Mouse (Mus musculus) liver, embryonic 16.5 days (tissue): Measurements from ENCODE around the gene Zfp146. TPM values are rescaled to one million over a fixed set of nuclear protein-coding genes. Genes with fewer than 3 reads are reported as not detected.
"Not testable (repeated sequence)": the region's sequence is repeated elsewhere in the genome, so short reads cannot be mapped to it uniquely, and the experiment has no call there.

Experiments used
- ATAC-seq: fragments of 200-750 bp; cut with Nextera tagmentation; 2 replicates; pipeline ENCODE4 v1.8.0; 2017; ENCODE audit warnings: low read depth, mild to moderate bottlenecking, moderate number of reproducible peaks, moderate library complexity
- H3K27ac ChIP-seq: fragments of 300-500 bp; sonication (generic); 2 replicates; pipeline ENCODE4 v1.5.1; 2014; ENCODE audit warnings: mild to moderate bottlenecking, low read length
- H3K27me3 ChIP-seq: fragments of 300-500 bp; sonication (generic); 2 replicates; pipeline ENCODE4 v1.6.1; 2014; ENCODE audit warnings: low read depth, low read length, mixed read lengths; ENCODE audit not compliant: control insufficient read depth, insufficient read depth
- H3K36me3 ChIP-seq: fragments of 300-500 bp; sonication (generic); 2 replicates; pipeline ENCODE4 v1.6.1; 2014; ENCODE audit warnings: mild to moderate bottlenecking; ENCODE audit not compliant: control insufficient read depth, insufficient read depth
- H3K4me1 ChIP-seq: fragments of 300-500 bp; sonication (generic); 2 replicates; pipeline ENCODE4 v1.6.1; 2014; ENCODE audit warnings: low read depth, low read length, mixed read lengths; ENCODE audit not compliant: control insufficient read depth
- H3K4me2 ChIP-seq: fragments of 300-500 bp; sonication (generic); 2 replicates; pipeline ENCODE4 v1.6.1; 2014; ENCODE audit warnings: low read depth, low read length, mixed read lengths
- H3K4me3 ChIP-seq: fragments of 300-500 bp; sonication (generic); 2 replicates; pipeline ENCODE4 v1.5.1; 2014; ENCODE audit warnings: low read depth, mild to moderate bottlenecking, low read length
- H3K9ac ChIP-seq: fragments of 300-500 bp; sonication (generic); 2 replicates; pipeline ENCODE4 v1.6.1; 2014; ENCODE audit warnings: low read depth, low read length
- H3K9me3 ChIP-seq: fragments of 300-500 bp; sonication (generic); replicated peaks from 2 replicates; pipeline ENCODE4 v1.6.1; 2016; ENCODE audit warnings: low read length; ENCODE audit not compliant: control insufficient read depth
- WGBS: fragments of 180-500 bp; shearing (Covaris S2); extraction: QIAGEN DNeasy Blood & Tissue Kit; methylation state at CpG from one replicate; pipeline ENCODE4 v1.1.7; 2014; ENCODE audit not compliant: insufficient replicate concordance; 5-methylcytosine and 5-hydroxymethylcytosine counted together
- polyA plus RNA-seq: library from polyadenylated mRNA; unstranded; fragments of >200 nt; fragmentation: Nextera tagmentation; extraction: Ambion mirVana; gene quantifications from 2 replicates; pipeline ENCODE4 v1.2.1, GENCODE M21; 2015

Gene Zfp146
- polyA plus RNA-seq, 1 experiment from 2014 or later = 3.7 TPM

DNA sequence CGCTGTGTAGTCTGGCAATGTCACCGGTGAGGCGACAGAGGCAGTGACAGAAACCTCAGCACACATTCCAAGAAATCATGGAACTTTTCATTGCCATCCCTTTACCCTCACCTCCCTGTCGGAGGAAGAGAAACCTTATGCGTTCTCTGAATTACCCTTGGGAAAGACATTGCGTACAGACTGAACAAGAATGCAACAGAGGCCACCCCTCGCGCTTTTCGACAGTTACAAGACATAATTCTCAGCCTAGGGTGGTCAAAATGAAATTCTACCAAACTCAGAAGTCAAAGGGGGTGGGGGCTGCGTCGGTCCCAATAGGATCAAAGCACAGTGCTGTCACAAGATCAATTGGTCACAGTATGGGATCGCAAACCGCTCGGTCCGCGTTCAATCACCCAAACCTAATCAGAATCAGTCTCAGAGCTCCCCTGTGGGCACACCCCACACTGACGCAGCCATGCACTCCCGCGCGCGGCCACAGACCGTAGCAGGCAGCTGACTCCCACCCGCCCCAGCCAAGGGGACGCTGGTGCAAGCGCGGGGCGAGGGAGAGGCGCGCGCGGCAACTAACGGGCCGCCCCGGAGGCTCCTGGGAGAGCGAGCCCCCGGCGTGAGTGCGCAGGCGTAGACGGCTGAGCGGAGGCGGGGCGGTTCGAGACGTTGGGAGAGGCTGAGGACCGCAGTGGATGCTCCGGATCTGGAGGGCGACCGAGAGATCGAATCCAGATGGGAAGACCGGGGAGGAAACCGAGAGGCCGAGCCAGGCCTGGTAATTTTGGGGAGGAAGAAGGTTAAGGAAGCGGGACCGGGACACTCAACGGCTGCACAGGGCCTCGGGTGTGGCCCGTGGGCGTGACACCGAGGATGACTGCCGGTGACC lies 48.0 kb downstream of the Zfp146 start, which contains the start of gene Zfp382:
Gene Zfp382, plus strand, starts transcription at position 635 of the 880 bp plus-strand sequence.
- peak within 1 kb of the TSS; percentile 80 for H3K4me3 ChIP-seq
- ATAC-seq = peak; percentile 97
- H3K27ac ChIP-seq = peak within 1 kb of the TSS; percentile 68
- under 1% methylated on average over 61 of the region's 61 CpGs for WGBS
- peaks cover 4% of the 10 kb centered on the region for H3K4me1 ChIP-seq
- H3K36me3 ChIP-seq = no peaks in the 10 kb centered on the region
- H3K27me3 ChIP-seq = no peaks in the 10 kb centered on the region
- peak within 1 kb of the TSS; percentile 98 for H3K4me2 ChIP-seq
- H3K9ac ChIP-seq = peak within 1 kb of the TSS; percentile 69
- no peaks in the 10 kb centered on the region; the same call in 1 of the 2 replicates for H3K9me3 ChIP-seq

DNA sequence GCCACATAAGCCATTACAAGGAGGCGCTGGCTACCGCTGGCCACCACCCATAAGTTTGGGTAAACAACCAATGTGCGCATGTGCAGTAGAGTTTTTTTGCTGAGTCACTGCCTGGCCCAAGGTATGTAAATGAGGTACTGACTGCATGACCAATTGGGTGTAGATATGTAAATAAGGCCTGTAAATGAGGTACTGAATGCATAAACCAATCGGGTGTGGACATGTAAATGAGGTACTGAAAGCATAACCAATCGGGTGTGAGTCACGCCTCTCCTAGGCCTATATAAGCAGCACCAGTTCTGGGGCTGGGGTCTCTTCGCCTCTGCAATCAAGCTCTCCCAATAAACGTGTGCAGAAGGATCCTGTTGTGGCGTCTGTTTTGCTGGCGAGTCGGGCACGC lies 51.6 kb downstream of the Zfp146 start:
- not testable (repeated sequence) for H3K9ac ChIP-seq, ATAC-seq, H3K9me3 ChIP-seq, H3K27ac ChIP-seq, H3K36me3 ChIP-seq, H3K4me3 ChIP-seq, H3K4me2 ChIP-seq, H3K27me3 ChIP-seq, H3K4me1 ChIP-seq
- WGBS = 80% methylated on average over 12 of the region's 12 CpGs

DNA sequence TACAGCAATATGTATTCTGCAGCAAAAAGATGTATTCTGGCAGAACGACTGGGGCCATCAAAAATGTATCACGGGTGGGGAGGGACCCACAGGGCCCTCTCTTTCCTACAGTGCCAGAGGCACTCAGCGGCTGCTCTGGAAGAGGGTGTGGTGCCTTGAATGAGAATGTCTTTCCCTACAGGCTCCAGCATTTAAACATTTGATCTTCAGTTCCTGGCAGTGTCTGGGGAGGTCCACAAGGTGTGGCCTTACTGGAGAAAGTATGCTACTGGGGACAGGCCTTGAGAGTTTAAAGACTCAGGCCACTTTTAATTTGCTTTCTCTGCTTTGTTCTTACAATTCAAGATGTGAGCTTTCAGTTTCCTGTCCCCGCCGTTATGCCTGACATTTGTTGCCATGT lies 53.5 kb downstream of the Zfp146 start:
- no peak for ATAC-seq
- Histone ChIP-seq H3K9me3 (peaks cover 5% of the 10 kb centered on the region; the same call in 1 of the 2 replicates), H3K36me3 (no peaks in the 10 kb centered on the region), H3K4me1 (peaks cover 1% of the 10 kb centered on the region), H3K27me3 (no peaks in the 10 kb centered on the region), H3K4me3 (no peak overlapping the region), H3K4me2 (no peak overlapping the region), H3K9ac (no peak overlapping the region), H3K27ac (no peak overlapping the region)
- WGBS = 76% methylated on average over 5 of the region's 5 CpGs

Other genes with a start within 250 kb of the Zfp146 start
- gene Zfp74, start 215.7 kb downstream of the Zfp146 start, polyA plus RNA-seq = 1.3 and 1.5 TPM in 2 replicates
- 8.1 and 8.2 TPM in 2 replicates for gene Zfp568, start 185.8 kb downstream of the Zfp146 start, polyA plus RNA-seq
- 0.28 and 0.34 TPM in 2 replicates for gene Zfp14, start 118.4 kb downstream of the Zfp146 start, polyA plus RNA-seq
- 1.2 TPM in 2 replicates for gene Zfp82, start 96.8 kb downstream of the Zfp146 start, polyA plus RNA-seq
- not detected in 2 replicates for gene Gm26920, start 79.3 kb downstream of the Zfp146 start, polyA plus RNA-seq
- gene Zfp566, start 79.2 kb downstream of the Zfp146 start, polyA plus RNA-seq = 1.0 and 1.4 TPM in 2 replicates
- gene Zfp260, start 75.0 kb downstream of the Zfp146 start, polyA plus RNA-seq = 14.4 and 14.7 TPM in 2 replicates
- gene Zfp382, start 47.8 kb downstream of the Zfp146 start, polyA plus RNA-seq = 1.0 and 1.4 TPM in 2 replicates
- 6.6 and 9.1 TPM in 2 replicates for gene Cox7a1, start 14.4 kb upstream of the Zfp146 start, polyA plus RNA-seq
- 29.6 and 30.7 TPM in 2 replicates for gene Capns1, start 29.1 kb upstream of the Zfp146 start, polyA plus RNA-seq
- 36.5 and 39.4 TPM in 2 replicates for gene Polr2i, start 62.2 kb upstream of the Zfp146 start, polyA plus RNA-seq
- gene Tbcb, start 62.5 kb upstream of the Zfp146 start, polyA plus RNA-seq = 34.4 and 37.8 TPM in 2 replicates
- not detected in 2 replicates for gene Ovol3, start 66.0 kb upstream of the Zfp146 start, polyA plus RNA-seq
- gene Thap8, start 110.3 kb upstream of the Zfp146 start, polyA plus RNA-seq = 0.11 and 0.19 TPM in 2 replicates
- 6.5 and 7.5 TPM in 2 replicates for gene Wdr62, start 110.7 kb upstream of the Zfp146 start, polyA plus RNA-seq
- gene Clip3, start 122.0 kb upstream of the Zfp146 start, polyA plus RNA-seq = 0.50 and 0.90 TPM in 2 replicates
- gene Alkbh6, start 139.0 kb upstream of the Zfp146 start, polyA plus RNA-seq = 15.8 and 18.0 TPM in 2 replicates
- gene Syne4, start 145.1 kb upstream of the Zfp146 start, polyA plus RNA-seq = 17.0 and 22.4 TPM in 2 replicates
- 0.30 and 0.88 TPM in 2 replicates for gene E130208F15Rik, start 152.0 kb upstream of the Zfp146 start, polyA plus RNA-seq
- 4.3 and 4.6 TPM in 2 replicates for gene Sdhaf1, start 154.1 kb upstream of the Zfp146 start, polyA plus RNA-seq
- 2.0 and 2.1 TPM in 2 replicates for gene Lrfn3, start 193.0 kb upstream of the Zfp146 start, polyA plus RNA-seq
- 150 and 154 TPM in 2 replicates for gene Tyrobp, start 244.0 kb upstream of the Zfp146 start, polyA plus RNA-seq